Comparison of ENCODE assay signal across 31 mouse cellular contexts in genomic region chr13:41129061-41129460, GRCm38 (mm10). TPM values are rescaled to one million over a fixed set of nuclear protein-coding genes. Genes with fewer than 3 reads are reported as not detected.
A peak's percentile ranks its signal among the peaks of the same experiment; 100 is the strongest.
DNase-seq lines count a peak whose midpoint lies in the region; ATAC-seq lines count a peak whose summit lies in the region.
"Had no signal": no experiment of that assay in that cellular context is flagged by ENCODE, and none has a peak within 500 bp of the region (broad histone marks: within the 10 kb centered on the region; RNA-seq: fewer than 3 reads in every experiment).

No protein-coding gene starts in this region.

- 83% methylated on average over 8 of the region's 8 CpGs for whole genome bisulfite sequencing in heart, embryonic 12.5 days

- no peaks in the 10 kb centered on the region for H3K27me3 ChIP-seq in heart, embryonic 12.5 days (replicated peaks)
- H3K27me3 ChIP-seq: heart, embryonic 13.5 days; hindbrain, embryonic 12.5 days; liver, embryonic 13.5 days had no signal

- no peak overlapping the region for H3K4me2 ChIP-seq in heart, embryonic 12.5 days
- H3K4me2 ChIP-seq: heart, embryonic 13.5 days; hindbrain, embryonic 12.5 days; liver, embryonic 13.5 days had no signal

- no peaks in the 10 kb centered on the region for H3K36me3 ChIP-seq in heart, embryonic 12.5 days
- H3K36me3 ChIP-seq: heart, embryonic 13.5 days; hindbrain, embryonic 12.5 days; liver, embryonic 13.5 days had no signal

- no peak for ATAC-seq in heart, embryonic 12.5 days (ENCODE audit: insufficient number of reproducible peaks, low FRiP score)

- DNase-seq in heart, adult 11 months: peak; percentile 37
- DNase-seq in heart, postnatal 25 days (ENCODE audit: low spot score): no peak
- DNase-seq in brain, adult 2 months (ENCODE audit: low read depth, low spot score): peak; percentile 69
- DNase-seq in frontal cortex, postnatal 36 days (ENCODE audit: low spot score in 2 of 2): peak; percentile 10 to 53
- peak; percentile 40 to 47 for DNase-seq in right cerebral cortex, adult 2 months (ENCODE audit: low spot score in 2 of 2)
- DNase-seq in thymus, postnatal 10 days (ENCODE audit: low spot score in 2 of 2): no peak
- DNase-seq in spleen, postnatal 36 days (ENCODE audit: low spot score in 2 of 2): no peak
- DNase-seq: adrenal gland, postnatal 14 days; cerebellum, adult 9-10 months; gastrocnemius, postnatal 14 days; heart, adult 18-20 months; heart, postnatal 14 days; kidney, adult 8-10 months; kidney, postnatal 14 days; layer of hippocampus, postnatal 36 days; liver, embryonic 13.5 days; lung, adult 2 months; midbrain, embryonic 14.5 days; retina, postnatal 1 day; spleen, adult 18-20 months; thymus, postnatal 25 days had no signal

- H3K9ac ChIP-seq in heart, embryonic 12.5 days: no peak overlapping the region
- H3K9ac ChIP-seq: heart, embryonic 13.5 days; hindbrain, embryonic 12.5 days; liver, embryonic 13.5 days had no signal

- H3K4me1 ChIP-seq in heart, embryonic 12.5 days (replicated peaks): no peaks in the 10 kb centered on the region
- H3K4me1 ChIP-seq: heart, embryonic 13.5 days; hindbrain, embryonic 12.5 days; liver, embryonic 13.5 days had no signal

- intact Hi-C loops in heart, postnatal 25 days (cut with DNase I): no loop called here

- H3K4me3 ChIP-seq in heart, embryonic 12.5 days: no peak overlapping the region
- H3K4me3 ChIP-seq: heart, embryonic 13.5 days; hindbrain, embryonic 12.5 days; liver, embryonic 13.5 days had no signal

- no peak overlapping the region for H3K27ac ChIP-seq in heart, embryonic 12.5 days (ENCODE audit: poor library complexity, severe bottlenecking)
- H3K27ac ChIP-seq: heart, embryonic 13.5 days; hindbrain, embryonic 12.5 days; liver, embryonic 13.5 days had no signal

- H3K9me3 ChIP-seq in heart, embryonic 12.5 days (replicated peaks): no peaks in the 10 kb centered on the region
- H3K9me3 ChIP-seq: heart, embryonic 13.5 days; hindbrain, embryonic 12.5 days; liver, embryonic 13.5 days had no signal

RNA-seq across cellular contexts. Expression of gene Sycp2l, which starts 15.0 kb away (rescaled TPM):
- not detected for total RNA-seq in heart, postnatal 25 days (2021)
- polyA plus RNA-seq in heart, embryonic 12.5 days (2016; fragmentation: Nextera tagmentation; extraction: Ambion mirVana): 0.09 TPM in 1 of 2 replicates, not detected in the other
- total RNA-seq: adrenal gland, postnatal 14 days; gastrocnemius, postnatal 14 days; heart, adult 18-20 months; heart, postnatal 14 days; layer of hippocampus, postnatal 36 days; megakaryocyte-erythroid progenitor cell, adult 5-6 weeks had no signal
- polyA plus RNA-seq: brain, embryonic 14.5 days; CD4-positive, CD25-positive, alpha-beta regulatory T cell, adult 4 months; hindbrain, embryonic 12.5 days; limb, embryonic 14.5 days; liver, embryonic 13.5 days; lung, adult 2 months; midbrain, embryonic 14.5 days; neural tube, embryonic 11.5 days had no signal

RNA-seq across cellular contexts. Expression of gene Gcm2, which starts 18.2 kb away (rescaled TPM):
- total RNA-seq in heart, postnatal 25 days (2021): not detected
- polyA plus RNA-seq in heart, embryonic 12.5 days (2016; fragmentation: Nextera tagmentation; extraction: Ambion mirVana): not detected in 2 replicates
- total RNA-seq: adrenal gland, postnatal 14 days; gastrocnemius, postnatal 14 days; heart, adult 18-20 months; heart, postnatal 14 days; layer of hippocampus, adult 18-20 months; layer of hippocampus, postnatal 36 days; megakaryocyte-erythroid progenitor cell, adult 5-6 weeks had no signal
- polyA plus RNA-seq: brain, embryonic 14.5 days; heart, embryonic 13.5 days; hindbrain, embryonic 12.5 days; intestine, embryonic 14.5 days; limb, embryonic 14.5 days; liver, embryonic 13.5 days; midbrain, embryonic 14.5 days had no signal

RNA-seq across cellular contexts. Expression of gene Mak, which starts 49.6 kb away (rescaled TPM):
- total RNA-seq in heart, postnatal 25 days (2021): not detected
- 0.24 and 0.38 TPM in 2 replicates for polyA plus RNA-seq in heart, embryonic 12.5 days (2016; fragmentation: Nextera tagmentation; extraction: Ambion mirVana)
- total RNA-seq: adrenal gland, postnatal 14 days; gastrocnemius, postnatal 14 days; megakaryocyte-erythroid progenitor cell, adult 5-6 weeks had no signal

Comparison
In these comparisons a context has a peak if more than half of its experiments do, and no peak if none do; other contexts are left out.
1. DNase-seq: peak in heart, adult 11 months (single experiment), brain, adult 2 months (single experiment), frontal cortex, postnatal 36 days (2 of 2) and right cerebral cortex, adult 2 months (2 of 2); none in heart, postnatal 25 days (single experiment), thymus, postnatal 10 days (0 of 2) and spleen, postnatal 36 days (0 of 2).